In the genomic region with DNA sequence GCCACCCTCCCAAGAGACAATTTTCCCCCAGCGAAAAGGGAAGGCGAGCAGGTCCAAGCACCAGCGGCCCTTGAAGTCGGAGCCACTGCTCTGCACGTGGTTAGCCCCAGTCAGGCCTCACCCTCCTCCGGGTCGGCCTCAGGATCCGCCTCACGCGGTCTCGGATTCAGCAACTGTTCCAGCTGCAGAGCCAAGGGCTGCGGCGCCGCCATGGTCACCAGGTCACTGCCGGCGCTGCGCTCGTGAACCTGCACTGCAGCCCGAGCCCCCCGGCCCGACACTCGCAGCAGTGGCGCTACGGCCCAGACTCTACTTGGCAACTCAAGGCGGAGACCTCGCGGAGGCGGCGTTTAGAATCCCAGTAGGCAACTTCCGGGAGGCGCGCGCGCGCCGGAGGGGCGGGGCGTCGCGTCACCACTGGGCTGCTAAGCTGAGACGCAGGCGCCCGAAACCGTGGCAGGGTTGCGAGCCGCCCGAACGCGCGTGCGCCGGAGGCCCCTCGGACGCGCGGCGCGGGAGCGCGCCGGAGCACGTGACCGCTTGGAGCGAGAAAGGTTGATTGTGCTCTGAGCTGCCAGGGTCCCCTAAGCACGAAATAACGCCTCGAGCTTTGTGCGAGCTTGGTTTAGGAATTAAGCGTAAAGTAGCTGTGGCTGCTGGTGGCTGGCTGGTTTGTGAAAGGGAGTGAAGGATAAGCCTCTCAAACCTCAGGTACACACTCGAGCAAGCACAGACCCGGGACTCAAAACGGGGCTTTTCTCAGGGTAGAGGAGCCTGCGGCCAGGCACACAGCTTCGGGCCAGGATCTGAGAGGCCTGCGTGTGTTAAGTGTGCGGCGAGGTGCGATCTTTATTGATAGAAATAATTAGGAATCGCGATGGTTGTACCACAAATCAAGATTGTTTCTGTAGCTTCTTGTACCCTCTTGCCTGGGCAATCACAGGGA, we compare ENCODE assay signal across 8 mouse cellular contexts. TPM values are rescaled to one million over a fixed set of nuclear protein-coding genes. Genes with fewer than 3 reads are reported as not detected.
DNase-seq lines count a peak whose midpoint lies in the region; ATAC-seq and TF ChIP-seq lines count a peak whose summit lies in the region.

A gene (minus strand): TSS at position 352 of the 946 bp plus-strand sequence.

- WGBS in hindbrain, embryonic 10.5 days = under 1% methylated on average over 80 of the region's 80 CpGs
- whole genome bisulfite sequencing in lung, postnatal 0 days = under 1% methylated on average over 80 of the region's 80 CpGs

- H3K4me1 ChIP-seq in hindbrain, embryonic 10.5 days (replicated peaks) = peaks cover 22% of the 10 kb centered on the region
- peaks cover 7% of the 10 kb centered on the region; the same call in 1 of the 2 replicates for H3K4me1 ChIP-seq in lung, postnatal 0 days (ENCODE audit: insufficient read depth, low read depth, low read length)

- H3K4me2 ChIP-seq in lung, postnatal 0 days (replicated peaks; ENCODE audit: low read depth, low read length) = peak within 1 kb of the TSS; percentile 84

- peak; percentile 97 for DNase-seq in MN1 (ENCODE audit: low spot score)
- DNase-seq in cerebellum, adult 9-10 months = peak; percentile 97
- DNase-seq in hindbrain, embryonic 10.5 days (ENCODE audit: low spot score) = peak; percentile 99
- peak; percentile 96 for DNase-seq in layer of hippocampus, adult 9-11 months
- DNase-seq in lung, postnatal 0 days (ENCODE audit: low spot score) = peak; percentile 97
- DNase-seq in ovary, postnatal 14 days (ENCODE audit: low spot score) = peak; percentile 93
- peak; percentile 98 for DNase-seq in thymus, postnatal 14 days

- peaks cover 23% of the 10 kb centered on the region for H3K36me3 ChIP-seq in hindbrain, embryonic 10.5 days
- H3K36me3 ChIP-seq in lung, postnatal 0 days (ENCODE audit: insufficient read depth, low read length) = peaks cover 3% of the 10 kb centered on the region; the same call in 1 of the 2 replicates

- peak within 1 kb of the TSS; percentile 88 for H3K27ac ChIP-seq in hindbrain, embryonic 10.5 days
- peak within 1 kb of the TSS; percentile 69; the same call in 1 of the 2 replicates for H3K27ac ChIP-seq in lung, postnatal 0 days (ENCODE audit: low read length)

- H3K27me3 ChIP-seq in hindbrain, embryonic 10.5 days (ENCODE audit: insufficient read depth, poor library complexity, severe bottlenecking) = peaks cover 46% of the 10 kb centered on the region
- peaks cover 33% of the 10 kb centered on the region for H3K27me3 ChIP-seq in lung, postnatal 0 days (replicated peaks; ENCODE audit: insufficient read depth, low read length)

- ATAC-seq in frontal cortex, adult (ENCODE audit: low TSS enrichment) = peak; percentile 99
- ATAC-seq in lung, postnatal 0 days = peak; percentile 100

- peak; percentile 16; the same call in 1 of the 2 replicates for TF ChIP-seq CTCF in lung, postnatal 0 days (IDR thresholded peaks at IDR 0.05)

- H3K9me3 ChIP-seq in hindbrain, embryonic 10.5 days = no peaks in the 10 kb centered on the region
- no peaks in the 10 kb centered on the region for H3K9me3 ChIP-seq in lung, postnatal 0 days (ENCODE audit: low read length)

- no peak for TF ChIP-seq EP300 in lung, postnatal 0 days (IDR thresholded peaks at IDR 0.05)

- peak within 1 kb of the TSS; percentile 54 for H3K9ac ChIP-seq in lung, postnatal 0 days (replicated peaks; ENCODE audit: low read depth)

- peak within 1 kb of the TSS; percentile 73 for H3K4me3 ChIP-seq in hindbrain, embryonic 10.5 days
- H3K4me3 ChIP-seq in lung, postnatal 0 days (ENCODE audit: low read depth, low read length) = peak within 1 kb of the TSS; percentile 65

RNA-seq across cellular contexts. Expression of the gene that starts here (rescaled TPM):
- 46.8 and 52.1 TPM in 2 replicates for polyA plus RNA-seq in hindbrain, embryonic 10.5 days (2016; fragmentation: Nextera tagmentation; extraction: Ambion mirVana)
- polyA plus RNA-seq in lung, postnatal 0 days (2015; fragmentation: Nextera tagmentation; extraction: Ambion mirVana) = 19.4 and 20.9 TPM in 2 replicates

Comparison
In these comparisons a context has a peak if more than half of its experiments do, and no peak if none do; other contexts are left out.
1. Peak in every context shown above with its lines: DNase-seq, ATAC-seq, H3K4me3 ChIP-seq and H3K27ac ChIP-seq.